Comparison of ENCODE assay signal across 33 mouse cellular contexts in genomic region chr9:56196921-56197320, GRCm38 (mm10).
"Had no signal": no experiment of that assay in that cellular context is flagged by ENCODE, and none has a peak within 500 bp of the region (broad histone marks: within the 10 kb centered on the region; RNA-seq: fewer than 3 reads in every experiment).

No protein-coding gene starts in this region.

- H3K36me3 ChIP-seq: heart, embryonic 13.5 days; heart, embryonic 15.5 days; hindbrain, embryonic 10.5 days; hindbrain, embryonic 12.5 days; hindbrain, embryonic 13.5 days; hindbrain, embryonic 15.5 days; intestine, embryonic 15.5 days; kidney, embryonic 15.5 days had no signal

- DNase-seq: heart, postnatal 10 days; heart, postnatal 14 days; heart, postnatal 36 days; heart, postnatal 4 days; kidney, adult 11 months; kidney, adult 18-20 months; kidney, adult 2 months; kidney, adult 8-10 months; kidney, adult 9 months; kidney, postnatal 10 days; kidney, postnatal 14 days; kidney, postnatal 25 days; kidney, postnatal 36 days; kidney, postnatal 4 days; layer of hippocampus, adult 9-11 months; layer of hippocampus, postnatal 36 days had no signal

- ATAC-seq: hindbrain, embryonic 16.5 days; hindbrain, postnatal 0 days; inflammation-experienced regulatory T-cells, adult 6 months; intestine, embryonic 15.5 days; intestine, embryonic 16.5 days; intestine, postnatal 0 days had no signal

- H3K27ac ChIP-seq: heart, embryonic 13.5 days; heart, embryonic 15.5 days; hindbrain, embryonic 10.5 days; hindbrain, embryonic 12.5 days; hindbrain, embryonic 13.5 days; hindbrain, embryonic 14.5 days; hindbrain, embryonic 15.5 days; hindbrain, postnatal 0 days; intestine, embryonic 15.5 days; kidney, embryonic 15.5 days; kidney, postnatal 0 days; layer of hippocampus, adult 2 months; left cerebral cortex, adult 2 months had no signal

- H3K4me2 ChIP-seq: heart, embryonic 13.5 days; heart, embryonic 15.5 days; hindbrain, embryonic 12.5 days; hindbrain, embryonic 13.5 days; hindbrain, embryonic 14.5 days; hindbrain, embryonic 15.5 days; intestine, embryonic 15.5 days; kidney, embryonic 15.5 days had no signal

- H3K27me3 ChIP-seq: heart, embryonic 15.5 days; hindbrain, embryonic 12.5 days; hindbrain, embryonic 15.5 days; intestine, embryonic 15.5 days had no signal

- H3K9ac ChIP-seq: heart, embryonic 13.5 days; heart, embryonic 15.5 days; hindbrain, embryonic 12.5 days; hindbrain, embryonic 13.5 days; hindbrain, embryonic 14.5 days; hindbrain, embryonic 15.5 days; intestine, embryonic 15.5 days; kidney, embryonic 15.5 days had no signal

- H3K4me3 ChIP-seq: heart, embryonic 13.5 days; heart, embryonic 15.5 days; hindbrain, embryonic 10.5 days; hindbrain, embryonic 12.5 days; hindbrain, embryonic 13.5 days; hindbrain, embryonic 15.5 days; intestine, embryonic 15.5 days; kidney, embryonic 15.5 days; layer of hippocampus, adult 2 months; left cerebral cortex, adult 2 months had no signal

- H3K4me1 ChIP-seq: intestine, embryonic 15.5 days had no signal

- H3K9me3 ChIP-seq: heart, embryonic 13.5 days; heart, embryonic 15.5 days; hindbrain, embryonic 10.5 days; hindbrain, embryonic 12.5 days; hindbrain, embryonic 13.5 days; hindbrain, embryonic 15.5 days; intestine, embryonic 15.5 days; kidney, embryonic 15.5 days had no signal
